Mouse (Mus musculus): Measurements from ENCODE around the gene Srd5a1. TPM values are rescaled to one million over a fixed set of nuclear protein-coding genes. Genes with fewer than 3 reads are reported as not detected.
A peak's percentile ranks its signal among the peaks of the same experiment; 100 is the strongest.

Srd5a1 gene
- polyA plus RNA-seq, 1 experiment from 2014 or later, result 4.7 TPM

DNA sequence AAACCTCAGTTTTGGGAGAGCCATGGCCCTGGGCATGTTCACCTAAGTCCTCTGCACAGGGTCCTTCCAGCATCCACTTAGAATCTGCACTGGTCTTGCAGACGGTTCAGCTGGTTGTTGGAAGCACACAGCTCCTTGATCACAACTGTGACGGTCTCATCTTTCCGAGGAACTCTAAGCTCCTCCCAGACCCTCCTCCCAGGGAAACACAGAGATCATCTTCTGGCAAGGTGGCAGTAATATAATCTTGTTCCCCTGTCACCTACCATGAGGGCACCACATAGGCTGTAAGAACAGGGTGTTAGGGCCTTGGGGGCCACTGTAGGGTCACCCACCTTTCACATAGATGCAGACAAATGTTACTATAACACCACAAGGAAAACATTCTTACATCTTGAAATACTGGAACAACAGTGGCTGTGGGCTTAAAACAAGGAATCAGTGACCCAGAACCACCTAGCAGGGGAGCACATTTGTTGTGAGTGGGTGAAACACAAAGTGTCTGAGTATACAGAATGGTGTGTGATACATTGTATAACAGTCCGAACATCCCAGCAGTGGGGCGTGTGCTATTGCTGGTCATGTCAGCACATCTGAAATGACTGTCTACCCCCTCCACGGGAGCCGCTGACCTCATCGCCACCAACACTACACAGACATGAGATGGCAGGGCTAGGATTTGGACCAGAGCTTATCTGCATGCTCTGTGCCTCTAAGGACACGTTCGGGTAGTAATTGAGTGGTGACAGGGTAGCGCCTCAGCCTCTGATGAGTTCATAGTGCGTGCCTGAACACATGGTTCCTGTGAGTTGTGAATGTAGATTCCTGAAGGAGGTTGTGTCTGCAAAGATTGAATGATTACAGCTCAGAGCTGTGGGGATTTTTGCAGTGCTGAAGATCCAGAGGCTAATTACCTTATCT lies 48.3 kb downstream of the Srd5a1 start:
- no peaks in the 10 kb centered on the region for H3K27me3 ChIP-seq (ENCODE audit: insufficient read depth, low read length)
- no peaks in the 10 kb centered on the region for H3K9me3 ChIP-seq (ENCODE audit: low read length)
- H3K4me3 ChIP-seq (ENCODE audit: low read depth, low read length), result no peak overlapping the region
- H3K4me1 ChIP-seq (ENCODE audit: insufficient read depth), result no peaks in the 10 kb centered on the region
- H3K27ac ChIP-seq (ENCODE audit: low read depth), result no peak overlapping the region
- no peak for DNase-seq
- 0 out of 2 replicates have a peak, but pooled peaks have one; percentile 4 for ATAC-seq
- WGBS (ENCODE audit: insufficient replicate concordance), result 71% methylated on average over 12 of the region's 12 CpGs
- no peak for TF ChIP-seq EP300 (IDR thresholded peaks at IDR 0.05; ENCODE audit: low read depth)
- TF ChIP-seq CTCF (IDR thresholded peaks at IDR 0.05; ENCODE audit: low read depth), result no peak
- no peak overlapping the region for H3K9ac ChIP-seq (replicated peaks)
- H3K36me3 ChIP-seq (replicated peaks; ENCODE audit: insufficient read depth, low read length), result no peaks in the 10 kb centered on the region
- H3K4me2 ChIP-seq (ENCODE audit: low read depth, low read length), result no peak overlapping the region

DNA sequence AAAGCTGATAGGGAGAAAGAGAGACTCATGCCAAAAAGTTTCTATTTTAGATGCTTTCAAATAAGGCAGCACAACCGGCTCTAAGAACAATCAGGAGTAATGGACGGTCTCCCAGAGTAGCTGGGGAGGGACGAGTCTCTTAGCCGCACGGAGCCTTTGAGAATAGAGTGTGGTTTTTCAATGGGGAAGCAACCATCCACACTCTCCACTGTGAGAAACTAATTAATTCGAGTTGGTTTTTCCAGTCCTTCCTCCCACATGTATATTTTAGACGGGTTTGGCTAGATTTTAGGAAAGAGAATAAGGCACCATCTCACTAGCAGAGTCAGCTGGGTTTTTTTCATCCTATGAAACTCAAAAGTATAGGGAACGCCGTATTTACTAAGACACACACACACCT lies 49.2 kb downstream of the Srd5a1 start:
- ATAC-seq, result no peak
- Histone ChIP-seq H3K4me3 (ENCODE audit: low read depth, low read length) (no peak overlapping the region), H3K9ac (replicated peaks) (no peak overlapping the region), H3K36me3 (replicated peaks; ENCODE audit: insufficient read depth, low read length) (no peaks in the 10 kb centered on the region), H3K27ac (ENCODE audit: low read depth) (no peak overlapping the region), H3K4me1 (ENCODE audit: insufficient read depth) (no peaks in the 10 kb centered on the region), H3K9me3 (ENCODE audit: low read length) (no peaks in the 10 kb centered on the region), H3K4me2 (ENCODE audit: low read depth, low read length) (no peak overlapping the region), H3K27me3 (ENCODE audit: insufficient read depth, low read length) (no peaks in the 10 kb centered on the region)
- 76% methylated on average over 9 of the region's 9 CpGs for WGBS (ENCODE audit: insufficient replicate concordance)
- TF ChIP-seq CTCF (IDR thresholded peaks at IDR 0.05; ENCODE audit: low read depth), result no peak
- no peak for TF ChIP-seq EP300 (IDR thresholded peaks at IDR 0.05; ENCODE audit: low read depth)
- no peak for DNase-seq

DNA sequence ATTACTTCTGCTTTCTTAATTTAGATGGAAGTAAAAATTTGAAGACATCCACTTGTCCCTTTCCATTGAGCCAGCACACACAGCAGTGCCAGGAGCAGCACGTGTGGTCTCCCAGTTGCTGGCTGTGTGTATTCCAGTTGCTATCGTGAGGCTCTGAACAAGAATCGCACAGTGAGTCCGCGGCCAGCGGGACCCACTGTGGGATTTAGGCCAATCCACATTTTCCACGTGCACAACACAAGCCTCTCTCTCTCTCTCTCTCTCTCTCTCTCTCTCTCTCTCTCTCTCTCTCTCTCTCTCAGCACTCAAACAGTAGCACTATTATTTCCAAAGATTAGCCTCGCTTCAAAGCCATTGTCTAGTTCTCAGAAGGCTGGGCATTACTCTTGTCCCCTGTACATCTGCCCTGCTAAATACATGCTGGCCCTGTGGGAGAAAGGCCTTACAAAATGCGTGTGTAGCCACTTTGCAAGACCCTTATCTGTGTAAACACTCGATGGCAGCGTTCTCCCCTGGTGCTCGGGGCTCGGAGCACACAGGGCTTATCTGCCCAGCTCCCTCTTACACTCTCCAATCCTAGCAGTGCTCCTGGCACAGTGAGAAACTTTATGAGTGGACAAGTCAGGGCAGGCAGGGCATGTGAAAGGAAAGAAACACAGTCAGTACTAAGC lies 51.8 kb downstream of the Srd5a1 start:
- Histone ChIP-seq H3K4me3 (ENCODE audit: low read depth, low read length) (no peak overlapping the region), H3K27me3 (ENCODE audit: insufficient read depth, low read length) (no peaks in the 10 kb centered on the region), H3K4me2 (ENCODE audit: low read depth, low read length) (no peak overlapping the region), H3K9ac (replicated peaks) (no peak overlapping the region), H3K36me3 (replicated peaks; ENCODE audit: insufficient read depth, low read length) (no peaks in the 10 kb centered on the region), H3K27ac (ENCODE audit: low read depth) (no peak overlapping the region), H3K9me3 (ENCODE audit: low read length) (no peaks in the 10 kb centered on the region), H3K4me1 (ENCODE audit: insufficient read depth) (no peaks in the 10 kb centered on the region)
- ATAC-seq, result no peak
- WGBS (ENCODE audit: insufficient replicate concordance), result 53% methylated on average over 13 of the region's 13 CpGs
- TF ChIP-seq CTCF (IDR thresholded peaks at IDR 0.05; ENCODE audit: low read depth) (no peak), EP300 (IDR thresholded peaks at IDR 0.05; ENCODE audit: low read depth) (no peak)
- no peak for DNase-seq

DNA sequence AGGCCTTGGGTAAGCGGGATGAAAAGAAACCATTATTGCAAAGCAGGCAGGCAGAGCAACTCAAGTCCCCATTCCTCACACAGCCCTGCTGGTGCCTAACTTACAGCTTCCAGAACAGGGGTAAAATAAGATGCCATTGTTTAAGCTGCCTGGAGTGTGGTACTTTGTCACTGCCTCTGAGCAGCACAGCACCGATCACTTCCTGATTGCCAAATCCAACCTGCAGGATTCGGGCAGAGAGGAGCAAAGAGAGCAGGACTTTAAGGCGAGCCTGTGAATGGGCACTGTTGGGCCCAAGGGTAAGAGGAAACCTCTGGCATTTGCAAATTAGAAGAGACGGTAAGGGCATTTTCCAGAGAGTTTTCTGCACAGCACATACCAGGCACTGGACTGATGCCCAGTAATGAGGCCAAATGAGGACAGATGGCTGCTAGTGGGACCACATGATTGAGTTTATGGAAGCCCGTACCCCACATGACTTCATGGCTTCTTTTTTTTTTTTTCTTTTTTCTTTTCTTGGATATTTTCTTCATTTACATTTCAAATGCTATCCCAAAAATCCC lies 53.1 kb downstream of the Srd5a1 start:
- DNase-seq (no peak), ATAC-seq (no peak)
- no peak for TF ChIP-seq CTCF (IDR thresholded peaks at IDR 0.05; ENCODE audit: low read depth)
- no peak for TF ChIP-seq EP300 (IDR thresholded peaks at IDR 0.05; ENCODE audit: low read depth)
- no peaks in the 10 kb centered on the region for H3K9me3 ChIP-seq (ENCODE audit: low read length)
- H3K27me3 ChIP-seq (ENCODE audit: insufficient read depth, low read length), result no peaks in the 10 kb centered on the region
- H3K4me2 ChIP-seq (ENCODE audit: low read depth, low read length), result no peak overlapping the region
- H3K4me1 ChIP-seq (ENCODE audit: insufficient read depth), result no peaks in the 10 kb centered on the region
- H3K27ac ChIP-seq (ENCODE audit: low read depth), result no peak overlapping the region
- H3K9ac ChIP-seq (replicated peaks), result no peak overlapping the region
- 67% methylated on average over 6 of the region's 6 CpGs for WGBS (ENCODE audit: insufficient replicate concordance)
- no peaks in the 10 kb centered on the region for H3K36me3 ChIP-seq (replicated peaks; ENCODE audit: insufficient read depth, low read length)
- H3K4me3 ChIP-seq (ENCODE audit: low read depth, low read length), result no peak overlapping the region

DNA sequence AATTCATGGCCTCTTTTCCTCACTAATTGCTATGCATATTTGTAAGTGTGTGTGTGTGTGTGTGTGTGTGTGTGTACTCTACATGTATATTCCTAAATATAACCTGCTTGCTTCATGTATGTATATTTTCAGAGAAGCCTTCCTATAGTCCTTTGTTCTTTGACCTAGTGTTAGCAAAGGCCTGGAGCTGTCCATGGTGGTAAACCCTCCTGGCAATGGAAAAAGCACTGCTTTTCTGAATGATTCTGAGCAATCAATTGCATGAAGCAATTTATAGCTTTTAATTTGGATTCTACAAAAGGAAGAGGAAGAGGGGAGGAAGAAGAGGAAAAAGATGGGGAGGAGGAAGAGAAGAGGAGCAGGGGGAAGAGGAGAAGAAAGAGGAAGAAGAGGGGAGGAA lies 54.5 kb downstream of the Srd5a1 start:
- H3K27me3 ChIP-seq (ENCODE audit: insufficient read depth, low read length), result no peaks in the 10 kb centered on the region
- H3K4me2 ChIP-seq (ENCODE audit: low read depth, low read length), result no peak overlapping the region
- H3K27ac ChIP-seq (ENCODE audit: low read depth), result no peak overlapping the region
- H3K9me3 ChIP-seq (ENCODE audit: low read length), result no peaks in the 10 kb centered on the region
- H3K4me3 ChIP-seq (ENCODE audit: low read depth, low read length), result no peak overlapping the region
- ATAC-seq (no peak), DNase-seq (no peak)
- no peaks in the 10 kb centered on the region for H3K36me3 ChIP-seq (replicated peaks; ENCODE audit: insufficient read depth, low read length)
- no peaks in the 10 kb centered on the region for H3K4me1 ChIP-seq (ENCODE audit: insufficient read depth)
- TF ChIP-seq EP300 (IDR thresholded peaks at IDR 0.05; ENCODE audit: low read depth) (no peak), CTCF (IDR thresholded peaks at IDR 0.05; ENCODE audit: low read depth) (no peak)
- no peak overlapping the region for H3K9ac ChIP-seq (replicated peaks)

DNA sequence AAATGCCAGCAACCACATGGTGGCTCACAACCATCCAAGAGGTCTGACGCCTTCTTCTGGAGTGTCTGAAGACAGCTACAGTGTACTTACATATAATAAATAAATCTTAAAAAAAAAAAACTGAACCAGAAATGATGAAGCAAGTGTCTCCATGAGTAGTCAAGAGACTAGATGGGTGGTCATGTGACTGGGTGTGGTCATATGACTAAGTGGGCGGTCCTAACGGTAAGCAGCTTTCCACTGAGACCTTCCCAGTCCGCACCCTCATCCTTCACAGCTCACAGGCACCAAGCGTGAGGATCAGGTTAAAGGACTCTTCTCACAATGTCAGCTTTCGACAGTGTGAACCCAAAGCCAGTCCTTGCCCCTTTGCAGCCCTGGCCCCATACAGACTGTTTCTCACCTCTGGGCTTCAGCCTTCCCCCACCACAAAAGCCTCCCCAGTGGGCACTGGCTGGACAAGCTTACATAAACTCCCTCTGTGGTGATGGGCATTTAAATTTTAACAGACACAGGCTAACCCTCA lies 55.2 kb downstream of the Srd5a1 start:
- no peak overlapping the region for H3K9ac ChIP-seq (replicated peaks)
- H3K4me2 ChIP-seq (ENCODE audit: low read depth, low read length), result no peak overlapping the region
- no peak overlapping the region for H3K27ac ChIP-seq (ENCODE audit: low read depth)
- TF ChIP-seq EP300 (IDR thresholded peaks at IDR 0.05; ENCODE audit: low read depth) (no peak), CTCF (IDR thresholded peaks at IDR 0.05; ENCODE audit: low read depth) (no peak)
- no peaks in the 10 kb centered on the region for H3K4me1 ChIP-seq (ENCODE audit: insufficient read depth)
- no peak for DNase-seq
- no peaks in the 10 kb centered on the region for H3K36me3 ChIP-seq (replicated peaks; ENCODE audit: insufficient read depth, low read length)
- WGBS (ENCODE audit: insufficient replicate concordance), result 61% methylated on average over 6 of the region's 6 CpGs
- no peaks in the 10 kb centered on the region for H3K9me3 ChIP-seq (ENCODE audit: low read length)
- ATAC-seq, result no peak
- H3K4me3 ChIP-seq (ENCODE audit: low read depth, low read length), result no peak overlapping the region
- no peaks in the 10 kb centered on the region for H3K27me3 ChIP-seq (ENCODE audit: insufficient read depth, low read length)
